In genomic region chr3:152316447-152317173, GRCm38 (mm10) we compare ENCODE assay signal across 1 mouse cellular context. TPM values are rescaled to one million over a fixed set of nuclear protein-coding genes. Genes with fewer than 3 reads are reported as not detected.
"Had no signal": no experiment of that assay in that cellular context is flagged by ENCODE, and none has a peak within 500 bp of the region (broad histone marks: within the 10 kb centered on the region; RNA-seq: fewer than 3 reads in every experiment).

No protein-coding gene starts in this region.

RNA-seq across cellular contexts. Expression of gene Nexn, which starts 50.5 kb away (rescaled TPM):
- total RNA-seq: monocyte, adult 5-6 weeks had no signal
